Mouse (Mus musculus) neural tube, embryonic 11.5 days (tissue): Measurements from ENCODE around the gene BC049730. TPM values are rescaled to one million over a fixed set of nuclear protein-coding genes. Genes with fewer than 3 reads are reported as not detected.
"Not testable (repeated sequence)": the region's sequence is repeated elsewhere in the genome, so short reads cannot be mapped to it uniquely, and the experiment has no call there.

Source experiments
- ATAC-seq: fragments of 200-750 bp; cut with Nextera tagmentation; 2 replicates; pipeline ENCODE4 v1.8.0; 2017; ENCODE audit warnings: moderate number of reproducible peaks, mild to moderate bottlenecking, moderate TSS enrichment, moderate library complexity; ENCODE audit not compliant: insufficient read depth, low FRiP score, low TSS enrichment
- DNase-seq: peaks from one replicate; pipeline ENCODE4 v3.0.0-alpha.2; 2015; ENCODE audit warnings: low spot score
- H3K27ac ChIP-seq: fragments of 300-500 bp; sonication (generic); 2 replicates; pipeline ENCODE4 v1.5.1; 2014; ENCODE audit warnings: low read depth, mild to moderate bottlenecking, low read length
- H3K27me3 ChIP-seq: fragments of 300-500 bp; sonication (generic); 2 replicates; pipeline ENCODE4 v1.6.1; 2014; ENCODE audit warnings: mild to moderate bottlenecking, low read length, mixed read lengths; ENCODE audit not compliant: control insufficient read depth, insufficient read depth
- H3K36me3 ChIP-seq: fragments of 300-500 bp; sonication (generic); 2 replicates; pipeline ENCODE4 v1.6.1; 2014; ENCODE audit warnings: mild to moderate bottlenecking, low read length, moderate library complexity, mixed read lengths; ENCODE audit not compliant: control insufficient read depth, insufficient read depth
- H3K4me1 ChIP-seq: fragments of 300-500 bp; sonication (generic); 2 replicates; pipeline ENCODE4 v1.6.1; 2014; ENCODE audit warnings: low read length, mixed read lengths; ENCODE audit not compliant: control insufficient read depth, insufficient read depth
- H3K4me2 ChIP-seq: fragments of 300-500 bp; sonication (generic); 2 replicates; pipeline ENCODE4 v1.6.1; 2014; ENCODE audit warnings: low read depth, mild to moderate bottlenecking, moderate library complexity
- H3K4me3 ChIP-seq: fragments of 300-500 bp; sonication (generic); 2 replicates; pipeline ENCODE4 v1.5.1; 2014; ENCODE audit warnings: low read depth, low read length
- H3K9ac ChIP-seq: fragments of 300-500 bp; sonication (generic); 2 replicates; pipeline ENCODE4 v1.6.1; 2014; ENCODE audit warnings: mild to moderate bottlenecking, low read length
- H3K9me3 ChIP-seq: fragments of 300-500 bp; sonication (generic); 2 replicates; pipeline ENCODE4 v1.6.1; 2016; ENCODE audit warnings: low read length; ENCODE audit not compliant: control insufficient read depth
- WGBS: fragments of 180-500 bp; shearing (Covaris S2); extraction: QIAGEN DNeasy Blood & Tissue Kit; methylation state at CpG from one replicate; pipeline ENCODE4 v1.1.7; 2014; 5-methylcytosine and 5-hydroxymethylcytosine counted together
- polyA plus RNA-seq: library from polyadenylated mRNA; unstranded; fragments of >200 nt; fragmentation: Nextera tagmentation; extraction: Ambion mirVana; gene quantifications from 2 replicates; pipeline ENCODE4 v1.2.1, GENCODE M21; 2014

The BC049730 gene
- polyA plus RNA-seq, 1 experiment from 2014 or later = not detected

GRCm38 (mm10) chr7:24684121-24684520, 24.9 kb upstream of the BC049730 start:
- H3K27me3 ChIP-seq, DNase-seq, H3K4me2 ChIP-seq, H3K36me3 ChIP-seq, H3K9me3 ChIP-seq, H3K9ac ChIP-seq, H3K4me3 ChIP-seq, ATAC-seq, H3K27ac ChIP-seq, H3K4me1 ChIP-seq: not testable (repeated sequence)
- 76% methylated on average over 7 of the region's 7 CpGs for WGBS

- not testable (repeated sequence) for H3K4me2 ChIP-seq, H3K4me1 ChIP-seq, H3K9ac ChIP-seq, H3K36me3 ChIP-seq, DNase-seq, H3K4me3 ChIP-seq, H3K9me3 ChIP-seq, H3K27ac ChIP-seq, ATAC-seq, H3K27me3 ChIP-seq
- WGBS = 90% methylated on average over 10 of the region's 10 CpGs
Measured at GRCm38 (mm10) chr7:24687519-24687918, 21.5 kb upstream of the BC049730 start.

GRCm38 (mm10) chr7:24692693-24693092, 16.3 kb upstream of the BC049730 start:
- 83% methylated on average over 3 of the region's 3 CpGs for WGBS
- not testable (repeated sequence) for H3K27ac ChIP-seq, H3K36me3 ChIP-seq, DNase-seq, H3K4me1 ChIP-seq, H3K4me3 ChIP-seq, H3K9ac ChIP-seq, ATAC-seq, H3K4me2 ChIP-seq, H3K27me3 ChIP-seq, H3K9me3 ChIP-seq

GRCm38 (mm10) chr7:24697891-24698290, 11.2 kb upstream of the BC049730 start:
- H3K4me3 ChIP-seq, H3K9ac ChIP-seq, H3K4me1 ChIP-seq, H3K36me3 ChIP-seq, ATAC-seq, DNase-seq, H3K27ac ChIP-seq, H3K9me3 ChIP-seq, H3K4me2 ChIP-seq, H3K27me3 ChIP-seq: not testable (repeated sequence)
- 92% methylated on average over 4 of the region's 4 CpGs for WGBS

- not testable (repeated sequence) for H3K9me3 ChIP-seq, DNase-seq
Measured at GRCm38 (mm10) chr7:24702841-24703240, 6.2 kb upstream of the BC049730 start.

GRCm38 (mm10) chr7:24715039-24715438, 6.0 kb downstream of the BC049730 start:
- Histone ChIP-seq H3K27ac (no peak overlapping the region), H3K9me3 (no peaks in the 10 kb centered on the region), H3K27me3 (no peaks in the 10 kb centered on the region), H3K4me3 (no peak overlapping the region), H3K4me1 (no peaks in the 10 kb centered on the region), H3K9ac (no peak overlapping the region), H3K36me3 (no peaks in the 10 kb centered on the region), H3K4me2 (no peak overlapping the region)
- ATAC-seq (no peak), DNase-seq (no peak)
- 88% methylated on average over 6 of the region's 6 CpGs for WGBS

More at GRCm38 (mm10) chr7:24702841-24703240, 6.2 kb upstream of the BC049730 start:
- not testable (repeated sequence) for H3K4me3 ChIP-seq, H3K4me1 ChIP-seq, H3K27me3 ChIP-seq, ATAC-seq, H3K27ac ChIP-seq, H3K4me2 ChIP-seq, H3K36me3 ChIP-seq, H3K9ac ChIP-seq
- WGBS = 85% methylated on average over 9 of the region's 9 CpGs

- not testable (repeated sequence) for H3K4me1 ChIP-seq, H3K27me3 ChIP-seq
Measured at GRCm38 (mm10) chr7:24726808-24727207, 17.8 kb downstream of the BC049730 start, which contains the start of gene Gm4763. TSS of gene Gm4763 (minus strand) at chr7:24726908.

GRCm38 (mm10) chr7:24735970-24736670, 27.1 kb downstream of the BC049730 start:
- H3K36me3 ChIP-seq = no peaks in the 10 kb centered on the region
- 16% methylated on average over 17 of the region's 17 CpGs for whole genome bisulfite sequencing
- no peaks in the 10 kb centered on the region for H3K9me3 ChIP-seq
- H3K4me3 ChIP-seq = no peak overlapping the region
- peak; percentile 67 for DNase-seq
- no peaks in the 10 kb centered on the region for H3K4me1 ChIP-seq
- H3K4me2 ChIP-seq = peak overlapping the region; percentile 34
- no peak overlapping the region for H3K9ac ChIP-seq
- no peak overlapping the region for H3K27ac ChIP-seq
- H3K27me3 ChIP-seq = no peaks in the 10 kb centered on the region
- ATAC-seq = peak; percentile 75

More at GRCm38 (mm10) chr7:24726808-24727207, 17.8 kb downstream of the BC049730 start, which contains the start of gene Gm4763:
- H3K4me3 ChIP-seq, H3K27ac ChIP-seq, H3K4me2 ChIP-seq, DNase-seq, H3K9me3 ChIP-seq, H3K9ac ChIP-seq, H3K36me3 ChIP-seq, ATAC-seq: not testable (repeated sequence)
- WGBS = 88% methylated on average over 11 of the region's 11 CpGs

GRCm38 (mm10) chr7:24750695-24751094, 41.7 kb downstream of the BC049730 start:
- DNase-seq (no peak), ATAC-seq (no peak)
- 62% methylated on average over 4 of the region's 4 CpGs for WGBS
- H3K9ac ChIP-seq = no peak overlapping the region
- H3K9me3 ChIP-seq = no peaks in the 10 kb centered on the region
- no peaks in the 10 kb centered on the region for H3K4me1 ChIP-seq
- H3K4me3 ChIP-seq = no peak overlapping the region
- no peak overlapping the region for H3K4me2 ChIP-seq
- H3K36me3 ChIP-seq = no peaks in the 10 kb centered on the region
- H3K27ac ChIP-seq = no peak overlapping the region
- H3K27me3 ChIP-seq = no peaks in the 10 kb centered on the region
